ENCODE assay signal across 8 mouse cellular contexts in genomic region chr2:19715564-19716238, GRCm38 (mm10). TPM values are rescaled to one million over a fixed set of nuclear protein-coding genes. Genes with fewer than 3 reads are reported as not detected.
A peak's percentile ranks its signal among the peaks of the same experiment; 100 is the strongest.
DNase-seq lines count a peak whose midpoint lies in the region; ATAC-seq and TF ChIP-seq lines count a peak whose summit lies in the region.

No protein-coding gene starts in this region.

- no peaks in the 10 kb centered on the region for H3K27me3 ChIP-seq in spleen, adult 2 months (ENCODE audit: control insufficient read depth, insufficient read depth, low read length)
- H3K27me3 ChIP-seq in hindbrain, postnatal 0 days (ENCODE audit: insufficient read depth, low read length), result no peaks in the 10 kb centered on the region

- peak; percentile 55 to 64 for DNase-seq in spleen, adult 2 months (ENCODE audit: low read depth in 1 of 2, low spot score in 2 of 2)
- no peak for DNase-seq in spleen, adult 12 weeks (ENCODE audit: low spot score)
- peak; percentile 27 to 39 for DNase-seq in gastrocnemius, adult 8-10 months (ENCODE audit: low spot score in 2 of 2)
- DNase-seq in hindbrain, postnatal 0 days (ENCODE audit: low spot score), result peak; percentile 90
- peak; percentile 55 for DNase-seq in left cerebral cortex, adult 11 months (ENCODE audit: low spot score)
- peak; percentile 52 to 76 for DNase-seq in lung, postnatal 4 days
- DNase-seq in right cerebral cortex, postnatal 14 days, result peak; percentile 54

- no peak overlapping the region for H3K9ac ChIP-seq in hindbrain, postnatal 0 days (replicated peaks; ENCODE audit: low read length)

- 17% methylated on average over 11 of the region's 11 CpGs for WGBS in spleen, adult 2 months
- 24% methylated on average over 11 of the region's 11 CpGs for WGBS in hindbrain, postnatal 0 days

- H3K4me1 ChIP-seq in spleen, adult 2 months (ENCODE audit: control insufficient read depth, insufficient read depth, insufficient read length), result no peaks in the 10 kb centered on the region
- no peaks in the 10 kb centered on the region for H3K4me1 ChIP-seq in cortical plate, adult 2 months (ENCODE audit: control insufficient read depth, insufficient read depth, low read length)
- H3K4me1 ChIP-seq in hindbrain, postnatal 0 days (ENCODE audit: insufficient read depth, low read length), result no peaks in the 10 kb centered on the region

- ATAC-seq in hindbrain, postnatal 0 days, result peak; percentile 84

- no peaks in the 10 kb centered on the region for H3K36me3 ChIP-seq in spleen, adult 2 months (ENCODE audit: control insufficient read depth, insufficient read depth, low read length)
- H3K36me3 ChIP-seq in hindbrain, postnatal 0 days (ENCODE audit: insufficient read depth, low read length), result no peaks in the 10 kb centered on the region

- peak overlapping the region; percentile 51 for H3K4me2 ChIP-seq in hindbrain, postnatal 0 days (ENCODE audit: low read depth, low read length)

- H3K4me3 ChIP-seq in spleen, adult 2 months (ENCODE audit: extremely low read depth, insufficient read depth, insufficient read length), result no peak overlapping the region
- no peak overlapping the region for H3K4me3 ChIP-seq in cortical plate, adult 2 months (ENCODE audit: insufficient read depth, low read length)
- H3K4me3 ChIP-seq in hindbrain, postnatal 0 days (ENCODE audit: low read length), result peak overlapping the region; percentile 21

- no peak overlapping the region for H3K27ac ChIP-seq in spleen, adult 2 months (ENCODE audit: insufficient read depth, low read length)
- H3K27ac ChIP-seq in cortical plate, adult 2 months (ENCODE audit: insufficient read depth, low read length), result no peak overlapping the region
- no peak overlapping the region for H3K27ac ChIP-seq in hindbrain, postnatal 0 days

- no peaks in the 10 kb centered on the region for H3K9me3 ChIP-seq in hindbrain, postnatal 0 days (ENCODE audit: low read length)

- no peak for TF ChIP-seq POLR2A in spleen, adult 2 months (IDR thresholded peaks at IDR 0.05; ENCODE audit: low read depth, low read length)
- TF ChIP-seq POLR2A in cortical plate, adult 2 months (IDR thresholded peaks at IDR 0.05; ENCODE audit: extremely low read depth, insufficient read depth, low read length), result no peak

- peak; percentile 74; the same call in 1 of the 2 replicates for TF ChIP-seq CTCF in spleen, adult 2 months (IDR thresholded peaks at IDR 0.05; ENCODE audit: extremely low read depth, insufficient read depth, insufficient read length, insufficient replicate concordance)
- peak; percentile 88 for TF ChIP-seq CTCF in cortical plate, adult 2 months (IDR thresholded peaks at IDR 0.05; ENCODE audit: extremely low read depth, insufficient read depth, low read length)
- peak; percentile 92 for TF ChIP-seq CTCF in hindbrain, postnatal 0 days (IDR thresholded peaks at IDR 0.05; ENCODE audit: low read depth)

RNA-seq across cellular contexts. Expression of gene Otud1, which starts 58.1 kb away (rescaled TPM):
- polyA plus RNA-seq in spleen, adult 2 months (2012; rRNA removed), result 12.4 and 25.5 TPM in 2 replicates
- polyA plus RNA-seq in cortical plate, adult 2 months (2012; rRNA removed), result 10.3 and 12.5 TPM in 2 replicates
- total RNA-seq in gastrocnemius, adult 8-10 months (2022), result 10 to 100 TPM; 10.9 to 33.9 (median 14.9) TPM
- total RNA-seq in hindbrain, postnatal 0 days (2014; rRNA removed), result 7.9 and 12.9 TPM in 2 replicates
- 3.0 and 3.3 TPM in 2 replicates for polyA plus RNA-seq in hindbrain, postnatal 0 days (2015; fragmentation: Nextera tagmentation; extraction: Ambion mirVana)
